10 mouse cellular contexts compared by ENCODE assay signal in genomic region chr2:164918325-164918724, GRCm38 (mm10). TPM values are rescaled to one million over a fixed set of nuclear protein-coding genes. Genes with fewer than 3 reads are reported as not detected.
DNase-seq lines count a peak whose midpoint lies in the region; ATAC-seq and TF ChIP-seq lines count a peak whose summit lies in the region.
"Had no signal": no experiment of that assay in that cellular context is flagged by ENCODE, and none has a peak within 500 bp of the region (broad histone marks: within the 10 kb centered on the region; RNA-seq: fewer than 3 reads in every experiment).

No protein-coding gene starts in this region.

- DNase-seq in adrenal gland, postnatal 36 days = peak; percentile 35 to 49
- no peak for DNase-seq in adrenal gland, adult (ENCODE audit: inconsistent age in 2 of 2, low spot score in 1 of 2)
- peak; percentile 68 for DNase-seq in lung, embryonic 14.5 days
- no peak for DNase-seq in lung, postnatal 25 days (ENCODE audit: low spot score)
- DNase-seq in forebrain, embryonic 14.5 days (ENCODE audit: low spot score) = peak; percentile 56
- peak; percentile 70 for DNase-seq in thymus, postnatal 0 days (ENCODE audit: low spot score)
- DNase-seq in gastrocnemius, postnatal 36 days = no peak
- DNase-seq in left cerebral cortex, postnatal 36 days (ENCODE audit: low spot score in 2 of 2) = no peak

- no peaks in the 10 kb centered on the region for H3K4me1 ChIP-seq in lung, embryonic 14.5 days (ENCODE audit: insufficient read depth)
- H3K4me1 ChIP-seq in forebrain, embryonic 14.5 days (ENCODE audit: control insufficient read depth, insufficient read depth, low read length) = 0 out of 2 replicates have a peak, but pooled peaks cover under 1% of the 10 kb centered on the region

- 70% methylated on average over 4 of the region's 5 CpGs for WGBS in lung, embryonic 14.5 days
- WGBS in forebrain, embryonic 14.5 days = 64% methylated on average over 4 of the region's 5 CpGs

- no peaks in the 10 kb centered on the region for H3K27me3 ChIP-seq in lung, embryonic 14.5 days (ENCODE audit: insufficient read depth, low read length)
- H3K27me3 ChIP-seq in forebrain, embryonic 14.5 days (replicated peaks; ENCODE audit: control insufficient read depth, insufficient read depth, low read length) = no peaks in the 10 kb centered on the region
- H3K27me3 ChIP-seq: heart, embryonic 15.5 days; neural tube, embryonic 12.5 days had no signal

- no peak overlapping the region for H3K9ac ChIP-seq in lung, embryonic 14.5 days
- H3K9ac ChIP-seq in forebrain, embryonic 14.5 days (ENCODE audit: low read length) = no peak overlapping the region
- H3K9ac ChIP-seq: heart, embryonic 15.5 days; neural tube, embryonic 12.5 days had no signal

- no peak overlapping the region for H3K4me3 ChIP-seq in lung, embryonic 14.5 days (ENCODE audit: low read depth, low read length)
- H3K4me3 ChIP-seq in forebrain, embryonic 14.5 days (ENCODE audit: low read depth, low read length) = no peak overlapping the region
- H3K4me3 ChIP-seq: heart, embryonic 15.5 days; neural tube, embryonic 12.5 days had no signal

- no peak overlapping the region for H3K4me2 ChIP-seq in lung, embryonic 14.5 days
- H3K4me2 ChIP-seq in forebrain, embryonic 14.5 days (ENCODE audit: low read length) = no peak overlapping the region
- H3K4me2 ChIP-seq: heart, embryonic 15.5 days; neural tube, embryonic 12.5 days had no signal

- no peak for ATAC-seq in lung, embryonic 14.5 days (ENCODE audit: insufficient read depth)
- 0 out of 2 replicates have a peak, but pooled peaks have one; percentile 2 for ATAC-seq in forebrain, embryonic 14.5 days

- no peaks in the 10 kb centered on the region for H3K9me3 ChIP-seq in lung, embryonic 14.5 days (ENCODE audit: low read depth, low read length)
- no peaks in the 10 kb centered on the region for H3K9me3 ChIP-seq in forebrain, embryonic 14.5 days (replicated peaks; ENCODE audit: control insufficient read depth, low read length)
- H3K9me3 ChIP-seq: heart, embryonic 15.5 days; neural tube, embryonic 12.5 days had no signal

- no peak overlapping the region for H3K27ac ChIP-seq in lung, embryonic 14.5 days (ENCODE audit: low read depth)
- H3K27ac ChIP-seq in forebrain, embryonic 14.5 days (ENCODE audit: low read depth, low read length) = no peak overlapping the region
- H3K27ac ChIP-seq: heart, embryonic 15.5 days; neural tube, embryonic 12.5 days had no signal

- intact Hi-C loops in gastrocnemius, postnatal 36 days (cut with DNase I) = no loop called here
- intact Hi-C loops in left cerebral cortex, postnatal 36 days (cut with DNase I) = no loop called here

- peaks cover 6% of the 10 kb centered on the region; the same call in 1 of the 2 replicates for H3K36me3 ChIP-seq in lung, embryonic 14.5 days (ENCODE audit: insufficient read depth)
- peaks cover 11% of the 10 kb centered on the region for H3K36me3 ChIP-seq in forebrain, embryonic 14.5 days (ENCODE audit: control insufficient read depth, insufficient read depth, low read length)

- peak; percentile 66 for TF ChIP-seq CTCF in lung, embryonic 14.5 days (IDR thresholded peaks at IDR 0.05; ENCODE audit: low read depth)

RNA-seq across cellular contexts. Expression of gene Zfp335, which starts 6.8 kb away (rescaled TPM):
- 10 to 100 TPM; 14.8 to 18.3 TPM for total RNA-seq in adrenal gland, postnatal 36 days (2021)
- polyA plus RNA-seq in lung, embryonic 14.5 days (2014; fragmentation: Nextera tagmentation; extraction: Ambion mirVana) = 14.8 and 15.8 TPM in 2 replicates
- polyA plus RNA-seq in forebrain, embryonic 14.5 days (2014; fragmentation: Nextera tagmentation; extraction: Ambion mirVana) = 8.9 and 13.4 TPM in 2 replicates
- polyA plus RNA-seq in thymus, postnatal 0 days (2015; fragmentation: Nextera tagmentation; extraction: Ambion mirVana) = 8.6 and 9.5 TPM in 2 replicates
- 1 to 10 TPM; 8.8 to 9.3 TPM for total RNA-seq in gastrocnemius, postnatal 36 days (2021)
- total RNA-seq in left cerebral cortex, postnatal 36 days (2021) = 10 to 100 TPM; 22.6 to 28.5 TPM

RNA-seq across cellular contexts. Expression of gene Mmp9, which starts 22.3 kb away (rescaled TPM):
- under 1 TPM; 0.56 to 0.60 TPM for total RNA-seq in adrenal gland, postnatal 36 days (2021)
- 0.24 and 0.25 TPM in 2 replicates for polyA plus RNA-seq in lung, embryonic 14.5 days (2014; fragmentation: Nextera tagmentation; extraction: Ambion mirVana)
- polyA plus RNA-seq in forebrain, embryonic 14.5 days (2014; fragmentation: Nextera tagmentation; extraction: Ambion mirVana) = 12.8 and 15.5 TPM in 2 replicates
- polyA plus RNA-seq in thymus, postnatal 0 days (2015; fragmentation: Nextera tagmentation; extraction: Ambion mirVana) = 47.8 and 53.2 TPM in 2 replicates
- total RNA-seq in gastrocnemius, postnatal 36 days (2021) = under 1 TPM; 0.38 to 0.62 TPM
- total RNA-seq in left cerebral cortex, postnatal 36 days (2021) = 1 to 10 TPM; 1.7 to 2.1 TPM

RNA-seq across cellular contexts. Expression of gene Pcif1, which starts 39.2 kb away (rescaled TPM):
- total RNA-seq in adrenal gland, postnatal 36 days (2021) = 10 to 100 TPM; 45.4 to 53.9 TPM
- 76.9 and 83.0 TPM in 2 replicates for polyA plus RNA-seq in lung, embryonic 14.5 days (2014; fragmentation: Nextera tagmentation; extraction: Ambion mirVana)
- 83.9 and 85.1 TPM in 2 replicates for polyA plus RNA-seq in forebrain, embryonic 14.5 days (2014; fragmentation: Nextera tagmentation; extraction: Ambion mirVana)
- 92.5 and 107 TPM in 2 replicates for polyA plus RNA-seq in thymus, postnatal 0 days (2015; fragmentation: Nextera tagmentation; extraction: Ambion mirVana)
- 10 to 100 TPM; 23.8 to 26.9 TPM for total RNA-seq in gastrocnemius, postnatal 36 days (2021)
- 10 to 100 TPM; 42.8 to 46.7 TPM for total RNA-seq in left cerebral cortex, postnatal 36 days (2021)

RNA-seq across cellular contexts. Expression of gene Slc12a5, which starts 42.3 kb away (rescaled TPM):
- total RNA-seq in adrenal gland, postnatal 36 days (2021) = 1 to 10 TPM; 4.3 to 7.9 TPM
- polyA plus RNA-seq in lung, embryonic 14.5 days (2014; fragmentation: Nextera tagmentation; extraction: Ambion mirVana) = 0.57 and 1.6 TPM in 2 replicates
- polyA plus RNA-seq in forebrain, embryonic 14.5 days (2014; fragmentation: Nextera tagmentation; extraction: Ambion mirVana) = 15.1 and 17.7 TPM in 2 replicates
- polyA plus RNA-seq in thymus, postnatal 0 days (2015; fragmentation: Nextera tagmentation; extraction: Ambion mirVana) = 0.26 and 0.30 TPM in 2 replicates
- total RNA-seq in gastrocnemius, postnatal 36 days (2021) = under 1 TPM; 0.25 to 0.36 TPM
- total RNA-seq in left cerebral cortex, postnatal 36 days (2021) = 100 to 1,000 TPM; 521 to 559 TPM

Comparison
In these comparisons a context has a peak if more than half of its experiments do, and no peak if none do; other contexts are left out.
1. DNase-seq: peak in adrenal gland, postnatal 36 days (2 of 2), lung, embryonic 14.5 days (single experiment), forebrain, embryonic 14.5 days (single experiment) and thymus, postnatal 0 days (single experiment); none in adrenal gland, adult (0 of 2), lung, postnatal 25 days (single experiment), gastrocnemius, postnatal 36 days (0 of 2) and left cerebral cortex, postnatal 36 days (0 of 2).